Mouse (Mus musculus): ENCODE measurements around the gene Pde4dip. TPM values are rescaled to one million over a fixed set of nuclear protein-coding genes. Genes with fewer than 3 reads are reported as not detected.

Gene Pde4dip
- polyA plus RNA-seq, 1 experiment from 2014 or later, result 23.3 TPM

GRCm38 (mm10) chr3:97734259-97734658, 154.2 kb downstream of the Pde4dip start:
- Histone ChIP-seq H3K36me3 (ENCODE audit: control insufficient read depth, insufficient read depth, low read length) (no peaks in the 10 kb centered on the region), H3K4me1 (ENCODE audit: control insufficient read depth, insufficient read depth, low read length) (no peaks in the 10 kb centered on the region), H3K9ac (ENCODE audit: low read length) (no peak overlapping the region), H3K9me3 (ENCODE audit: control insufficient read depth, low read length) (no peaks in the 10 kb centered on the region), H3K27ac (replicated peaks; ENCODE audit: low read depth, low read length) (no peak overlapping the region), H3K27me3 (ENCODE audit: control insufficient read depth, insufficient read depth, low read length) (no peaks in the 10 kb centered on the region), H3K4me2 (ENCODE audit: low read depth, severe bottlenecking) (no peak overlapping the region), H3K4me3 (ENCODE audit: low read depth, low read length) (no peak overlapping the region)
- ATAC-seq (ENCODE audit: insufficient number of reproducible peaks, low FRiP score, low TSS enrichment, low read depth) (no peak), DNase-seq (ENCODE audit: low spot score) (no peak)
- WGBS, result 28% methylated on average over 4 of the region's 4 CpGs

- no peaks in the 10 kb centered on the region for H3K36me3 ChIP-seq (ENCODE audit: control insufficient read depth, insufficient read depth, low read length)
- no peak overlapping the region for H3K27ac ChIP-seq (replicated peaks; ENCODE audit: low read depth, low read length)
- H3K4me2 ChIP-seq (ENCODE audit: low read depth, severe bottlenecking), result no peak overlapping the region
- no peak overlapping the region for H3K9ac ChIP-seq (ENCODE audit: low read length)
- DNase-seq (ENCODE audit: low spot score) (no peak), ATAC-seq (ENCODE audit: insufficient number of reproducible peaks, low FRiP score, low TSS enrichment, low read depth) (no peak)
- 93% methylated on average over 6 of the region's 6 CpGs for WGBS
- H3K4me1 ChIP-seq (ENCODE audit: control insufficient read depth, insufficient read depth, low read length), result no peaks in the 10 kb centered on the region
- H3K9me3 ChIP-seq (ENCODE audit: control insufficient read depth, low read length), result no peaks in the 10 kb centered on the region
- H3K27me3 ChIP-seq (ENCODE audit: control insufficient read depth, insufficient read depth, low read length), result no peaks in the 10 kb centered on the region
- H3K4me3 ChIP-seq (ENCODE audit: low read depth, low read length), result no peak overlapping the region
These were observed 155.9 kb downstream of the Pde4dip start for GRCm38 (mm10) chr3:97732622-97733021.

- H3K27ac ChIP-seq (replicated peaks; ENCODE audit: low read depth, low read length), result no peak overlapping the region
- no peak for ATAC-seq (ENCODE audit: insufficient number of reproducible peaks, low FRiP score, low TSS enrichment, low read depth)
These were observed 157.9 kb downstream of the Pde4dip start for GRCm38 (mm10) chr3:97730624-97731023.

GRCm38 (mm10) chr3:97730131-97730530, 158.4 kb downstream of the Pde4dip start:
- WGBS, result 82% methylated on average over 3 of the region's 3 CpGs
- H3K27me3 ChIP-seq (ENCODE audit: control insufficient read depth, insufficient read depth, low read length), result no peaks in the 10 kb centered on the region
- no peaks in the 10 kb centered on the region for H3K36me3 ChIP-seq (ENCODE audit: control insufficient read depth, insufficient read depth, low read length)
- no peak overlapping the region for H3K4me2 ChIP-seq (ENCODE audit: low read depth, severe bottlenecking)
- H3K27ac ChIP-seq (replicated peaks; ENCODE audit: low read depth, low read length), result no peak overlapping the region
- H3K4me1 ChIP-seq (ENCODE audit: control insufficient read depth, insufficient read depth, low read length), result no peaks in the 10 kb centered on the region
- no peaks in the 10 kb centered on the region for H3K9me3 ChIP-seq (ENCODE audit: control insufficient read depth, low read length)
- DNase-seq (ENCODE audit: low spot score), result no peak
- no peak overlapping the region for H3K9ac ChIP-seq (ENCODE audit: low read length)
- ATAC-seq (ENCODE audit: insufficient number of reproducible peaks, low FRiP score, low TSS enrichment, low read depth), result no peak
- H3K4me3 ChIP-seq (ENCODE audit: low read depth, low read length), result no peak overlapping the region

More at GRCm38 (mm10) chr3:97730624-97731023, 157.9 kb downstream of the Pde4dip start:
- Histone ChIP-seq H3K4me3 (ENCODE audit: low read depth, low read length) (no peak overlapping the region), H3K36me3 (ENCODE audit: control insufficient read depth, insufficient read depth, low read length) (no peaks in the 10 kb centered on the region), H3K27me3 (ENCODE audit: control insufficient read depth, insufficient read depth, low read length) (no peaks in the 10 kb centered on the region), H3K9ac (ENCODE audit: low read length) (no peak overlapping the region), H3K4me2 (ENCODE audit: low read depth, severe bottlenecking) (no peak overlapping the region), H3K9me3 (ENCODE audit: control insufficient read depth, low read length) (no peaks in the 10 kb centered on the region), H3K4me1 (ENCODE audit: control insufficient read depth, insufficient read depth, low read length) (no peaks in the 10 kb centered on the region)
- 82% methylated on average over 7 of the region's 7 CpGs for WGBS
- DNase-seq (ENCODE audit: low spot score), result no peak

- H3K9ac ChIP-seq (ENCODE audit: low read length), result no peak overlapping the region
- H3K36me3 ChIP-seq (ENCODE audit: control insufficient read depth, insufficient read depth, low read length), result no peaks in the 10 kb centered on the region
- ATAC-seq (ENCODE audit: insufficient number of reproducible peaks, low FRiP score, low TSS enrichment, low read depth) (no peak), DNase-seq (ENCODE audit: low spot score) (no peak)
- H3K4me2 ChIP-seq (ENCODE audit: low read depth, severe bottlenecking), result no peak overlapping the region
- H3K4me3 ChIP-seq (ENCODE audit: low read depth, low read length), result no peak overlapping the region
- H3K27me3 ChIP-seq (ENCODE audit: control insufficient read depth, insufficient read depth, low read length), result no peaks in the 10 kb centered on the region
- no peak overlapping the region for H3K27ac ChIP-seq (replicated peaks; ENCODE audit: low read depth, low read length)
- H3K9me3 ChIP-seq (ENCODE audit: control insufficient read depth, low read length), result no peaks in the 10 kb centered on the region
- H3K4me1 ChIP-seq (ENCODE audit: control insufficient read depth, insufficient read depth, low read length), result no peaks in the 10 kb centered on the region
- WGBS, result 86% methylated on average over 2 of the region's 2 CpGs
These were observed 160.7 kb downstream of the Pde4dip start for GRCm38 (mm10) chr3:97727801-97728200.

GRCm38 (mm10) chr3:97719116-97719515, 169.4 kb downstream of the Pde4dip start:
- Histone ChIP-seq H3K9ac (ENCODE audit: low read length) (no peak overlapping the region), H3K27ac (replicated peaks; ENCODE audit: low read depth, low read length) (no peak overlapping the region), H3K36me3 (ENCODE audit: control insufficient read depth, insufficient read depth, low read length) (no peaks in the 10 kb centered on the region), H3K27me3 (ENCODE audit: control insufficient read depth, insufficient read depth, low read length) (no peaks in the 10 kb centered on the region), H3K9me3 (ENCODE audit: control insufficient read depth, low read length) (no peaks in the 10 kb centered on the region), H3K4me1 (ENCODE audit: control insufficient read depth, insufficient read depth, low read length) (no peaks in the 10 kb centered on the region), H3K4me3 (ENCODE audit: low read depth, low read length) (no peak overlapping the region), H3K4me2 (ENCODE audit: low read depth, severe bottlenecking) (no peak overlapping the region)
- DNase-seq (ENCODE audit: low spot score) (no peak), ATAC-seq (ENCODE audit: insufficient number of reproducible peaks, low FRiP score, low TSS enrichment, low read depth) (no peak)
- 82% methylated on average over 9 of the region's 9 CpGs for WGBS

- DNase-seq (ENCODE audit: low spot score) (no peak), ATAC-seq (ENCODE audit: insufficient number of reproducible peaks, low FRiP score, low TSS enrichment, low read depth) (no peak)
- no peaks in the 10 kb centered on the region for H3K27me3 ChIP-seq (ENCODE audit: control insufficient read depth, insufficient read depth, low read length)
- H3K36me3 ChIP-seq (ENCODE audit: control insufficient read depth, insufficient read depth, low read length), result no peaks in the 10 kb centered on the region
- no peak overlapping the region for H3K4me3 ChIP-seq (ENCODE audit: low read depth, low read length)
- H3K9me3 ChIP-seq (ENCODE audit: control insufficient read depth, low read length), result no peaks in the 10 kb centered on the region
- H3K27ac ChIP-seq (replicated peaks; ENCODE audit: low read depth, low read length), result no peak overlapping the region
- H3K4me2 ChIP-seq (ENCODE audit: low read depth, severe bottlenecking), result no peak overlapping the region
- WGBS, result 81% methylated on average over 1 of the region's 1 CpGs
- H3K9ac ChIP-seq (ENCODE audit: low read length), result no peak overlapping the region
- H3K4me1 ChIP-seq (ENCODE audit: control insufficient read depth, insufficient read depth, low read length), result no peaks in the 10 kb centered on the region
These were observed 172.6 kb downstream of the Pde4dip start for GRCm38 (mm10) chr3:97715922-97716321.

- no peaks in the 10 kb centered on the region for H3K9me3 ChIP-seq (ENCODE audit: control insufficient read depth, low read length)
- WGBS, result 57% methylated on average over 5 of the region's 5 CpGs
- DNase-seq (ENCODE audit: low spot score) (no peak), ATAC-seq (ENCODE audit: insufficient number of reproducible peaks, low FRiP score, low TSS enrichment, low read depth) (no peak)
- no peak overlapping the region for H3K4me3 ChIP-seq (ENCODE audit: low read depth, low read length)
- no peak overlapping the region for H3K4me2 ChIP-seq (ENCODE audit: low read depth, severe bottlenecking)
- H3K36me3 ChIP-seq (ENCODE audit: control insufficient read depth, insufficient read depth, low read length), result no peaks in the 10 kb centered on the region
- H3K27ac ChIP-seq (replicated peaks; ENCODE audit: low read depth, low read length), result no peak overlapping the region
- no peaks in the 10 kb centered on the region for H3K4me1 ChIP-seq (ENCODE audit: control insufficient read depth, insufficient read depth, low read length)
- H3K9ac ChIP-seq (ENCODE audit: low read length), result no peak overlapping the region
- H3K27me3 ChIP-seq (ENCODE audit: control insufficient read depth, insufficient read depth, low read length), result no peaks in the 10 kb centered on the region
These were observed 177.6 kb downstream of the Pde4dip start for GRCm38 (mm10) chr3:97710881-97711280.

- Histone ChIP-seq H3K9me3 (ENCODE audit: control insufficient read depth, low read length) (no peaks in the 10 kb centered on the region), H3K9ac (ENCODE audit: low read length) (no peak overlapping the region), H3K4me3 (ENCODE audit: low read depth, low read length) (no peak overlapping the region), H3K27me3 (ENCODE audit: control insufficient read depth, insufficient read depth, low read length) (no peaks in the 10 kb centered on the region), H3K4me1 (ENCODE audit: control insufficient read depth, insufficient read depth, low read length) (no peaks in the 10 kb centered on the region), H3K4me2 (ENCODE audit: low read depth, severe bottlenecking) (no peak overlapping the region), H3K27ac (replicated peaks; ENCODE audit: low read depth, low read length) (no peak overlapping the region), H3K36me3 (ENCODE audit: control insufficient read depth, insufficient read depth, low read length) (no peaks in the 10 kb centered on the region)
- no peak for DNase-seq (ENCODE audit: low spot score)
- 93% methylated on average over 11 of the region's 11 CpGs for WGBS
- no peak for ATAC-seq (ENCODE audit: insufficient number of reproducible peaks, low FRiP score, low TSS enrichment, low read depth)
These were observed 178.4 kb downstream of the Pde4dip start for GRCm38 (mm10) chr3:97710134-97710533.
